Mouse (Mus musculus) frontal cortex, adult (tissue): ENCODE measurements at regions not wholly inside any gene's neighbourhood (a gene's known extent, or its start where the extent isn't known, plus 50 kb on each side); places are given as distances from the start of the nearest gene placed in this dataset.
"Not testable (repeated sequence)": the region's sequence is repeated elsewhere in the genome, so short reads cannot be mapped to it uniquely, and the experiment has no call there.

ENCODE experiments used
- ATAC-seq: cut with Nextera tagmentation; 2 replicates; pipeline ENCODE4 v1.9.2; 2017; ENCODE audit warnings: mild to moderate bottlenecking, moderate library complexity, mixed read lengths; ENCODE audit not compliant: low TSS enrichment

DNA sequence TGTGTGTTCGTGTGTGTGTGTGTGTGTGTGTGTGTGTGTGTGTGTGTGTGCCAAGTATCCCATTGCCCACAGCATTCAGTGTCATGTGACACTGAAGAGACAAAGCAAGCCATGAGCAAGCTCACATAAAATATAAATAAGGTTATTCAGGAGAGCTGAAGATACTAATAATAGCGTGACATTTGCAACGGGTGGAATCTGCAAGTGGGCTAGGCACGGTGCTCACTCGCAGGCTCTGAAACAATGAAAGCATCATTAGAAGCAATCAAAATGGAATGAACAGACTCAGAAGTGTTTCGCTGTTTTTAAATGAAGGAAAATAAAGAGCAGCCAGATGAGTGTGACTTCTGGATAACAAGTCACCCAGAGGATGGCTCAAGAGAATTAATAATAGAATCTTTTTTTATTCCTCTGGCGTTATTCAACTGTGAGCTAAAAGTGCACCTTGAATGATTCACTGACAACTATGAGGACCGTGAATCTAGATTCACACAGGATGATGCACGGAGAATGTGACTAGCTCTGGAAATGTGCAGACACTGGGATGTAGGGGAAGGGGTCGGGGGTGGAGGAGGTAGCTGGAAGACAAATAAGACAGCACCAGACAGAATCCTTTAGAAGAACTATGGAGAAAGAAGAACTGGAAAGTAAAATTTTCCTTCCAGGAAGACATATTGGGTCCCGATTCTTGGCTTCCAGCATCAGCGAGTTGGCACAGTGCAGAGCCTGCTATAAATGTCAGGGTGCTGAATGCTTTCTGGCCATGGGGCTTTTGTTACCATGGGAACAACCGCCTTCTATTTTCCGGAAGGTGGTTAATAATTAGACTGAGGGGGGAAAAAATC is 55.3 kb downstream of the Actbl2 start:
- ATAC-seq: peak; percentile 74

- ATAC-seq: no peak; the same call in none of the 2 replicates
Observed at GRCm38 (mm10) chr13:111310693-111311045, 55.9 kb downstream of the Actbl2 start.

GRCm38 (mm10) chr13:111313506-111313905 is 58.7 kb downstream of the Actbl2 start:
- not testable (repeated sequence) for ATAC-seq

DNA sequence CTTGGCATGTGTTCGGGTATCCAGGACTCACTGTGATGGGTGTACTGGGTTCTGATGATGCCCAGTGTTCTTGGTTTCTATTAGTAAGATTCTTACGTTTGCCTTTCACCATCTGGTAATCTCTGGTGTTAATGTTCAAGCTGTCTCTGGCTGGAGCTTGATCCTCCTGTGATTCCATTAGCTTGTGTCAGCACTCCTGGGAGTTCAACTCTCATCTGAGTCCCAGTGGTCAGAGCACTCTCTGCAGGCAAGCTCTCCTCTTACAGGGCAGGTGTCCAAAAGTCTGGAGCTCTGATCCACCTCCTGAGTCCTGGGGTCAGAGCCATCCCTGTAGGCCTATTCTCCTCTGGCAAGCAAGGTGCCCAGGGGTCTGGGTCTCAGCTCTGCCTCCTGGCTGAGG is 63.1 kb downstream of the Actbl2 start:
- not testable (repeated sequence) for ATAC-seq

DNA sequence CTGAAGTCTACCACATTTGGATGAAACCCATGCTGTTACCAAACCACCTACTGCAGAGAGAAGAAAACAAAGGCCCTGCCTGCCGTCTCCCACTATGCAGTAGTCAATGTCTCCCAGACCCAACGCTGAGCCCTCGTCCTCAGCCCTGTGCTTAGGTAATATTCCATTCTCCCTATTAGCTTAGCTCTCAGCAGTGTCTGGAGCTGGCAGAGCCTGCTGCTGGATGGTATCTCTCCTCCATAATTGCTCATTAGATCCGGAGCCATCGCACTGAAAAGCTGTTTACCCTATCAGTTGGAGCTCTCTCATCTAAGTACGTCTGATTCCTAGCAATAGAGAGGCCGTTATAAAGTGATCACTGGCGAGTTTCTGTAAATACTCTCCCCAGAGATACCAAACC is 68.4 kb downstream of the Actbl2 start:
- ATAC-seq: 0 out of 2 replicates have a peak, but pooled peaks have one; percentile 47

- peak; percentile 56; the same call in 1 of the 2 replicates for ATAC-seq
Observed at GRCm38 (mm10) chr13:111326096-111326665, 71.4 kb downstream of the Actbl2 start.

- no peak for ATAC-seq
Observed at GRCm38 (mm10) chr13:111333035-111333434, 78.2 kb downstream of the Actbl2 start.

GRCm38 (mm10) chr13:111333851-111334250 is 79.0 kb downstream of the Actbl2 start:
- ATAC-seq: no peak

DNA sequence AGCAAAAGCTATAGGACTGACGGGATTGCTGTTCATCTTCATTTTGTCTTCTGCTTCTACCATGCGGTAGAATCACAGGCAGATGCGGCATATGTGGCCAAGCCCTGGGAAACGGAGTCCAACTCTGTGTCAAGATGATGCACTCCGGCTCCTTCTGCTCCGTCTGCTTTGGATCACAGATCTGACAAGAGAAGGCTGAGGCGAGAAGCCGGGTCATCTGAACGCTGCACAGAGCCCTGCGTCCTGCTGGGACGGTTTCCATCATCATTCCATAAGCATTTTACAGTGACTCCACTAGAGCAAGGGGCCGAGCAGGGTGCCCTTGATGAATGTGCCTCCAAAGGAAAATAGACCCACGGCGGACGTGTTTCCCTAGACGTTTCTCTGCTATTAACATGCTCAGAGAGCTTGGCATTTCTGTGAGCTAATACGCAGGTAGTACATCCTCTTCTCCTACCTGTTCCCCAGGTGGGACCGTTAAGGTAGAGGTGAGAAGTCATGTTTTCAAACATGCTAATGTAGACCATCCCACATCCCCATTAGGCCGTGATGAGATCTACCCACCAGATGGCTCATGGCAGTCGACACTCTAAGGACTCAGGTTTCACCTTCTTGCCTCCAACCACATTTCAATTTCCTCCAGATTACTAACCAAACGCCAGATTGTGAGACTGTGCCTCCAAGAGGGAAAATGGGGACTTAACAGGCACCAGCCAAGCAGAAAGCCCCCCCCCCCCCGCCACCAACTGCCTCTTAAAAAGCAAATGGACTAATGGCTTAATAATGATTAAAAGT is 79.6 kb downstream of the Actbl2 start:
- no peak for ATAC-seq

GRCm38 (mm10) chr13:111344981-111345380 is 90.2 kb downstream of the Actbl2 start:
- peak; percentile 57 for ATAC-seq

GRCm38 (mm10) chr13:111345486-111346440 is 91.0 kb downstream of the Actbl2 start:
- ATAC-seq: no peak

DNA sequence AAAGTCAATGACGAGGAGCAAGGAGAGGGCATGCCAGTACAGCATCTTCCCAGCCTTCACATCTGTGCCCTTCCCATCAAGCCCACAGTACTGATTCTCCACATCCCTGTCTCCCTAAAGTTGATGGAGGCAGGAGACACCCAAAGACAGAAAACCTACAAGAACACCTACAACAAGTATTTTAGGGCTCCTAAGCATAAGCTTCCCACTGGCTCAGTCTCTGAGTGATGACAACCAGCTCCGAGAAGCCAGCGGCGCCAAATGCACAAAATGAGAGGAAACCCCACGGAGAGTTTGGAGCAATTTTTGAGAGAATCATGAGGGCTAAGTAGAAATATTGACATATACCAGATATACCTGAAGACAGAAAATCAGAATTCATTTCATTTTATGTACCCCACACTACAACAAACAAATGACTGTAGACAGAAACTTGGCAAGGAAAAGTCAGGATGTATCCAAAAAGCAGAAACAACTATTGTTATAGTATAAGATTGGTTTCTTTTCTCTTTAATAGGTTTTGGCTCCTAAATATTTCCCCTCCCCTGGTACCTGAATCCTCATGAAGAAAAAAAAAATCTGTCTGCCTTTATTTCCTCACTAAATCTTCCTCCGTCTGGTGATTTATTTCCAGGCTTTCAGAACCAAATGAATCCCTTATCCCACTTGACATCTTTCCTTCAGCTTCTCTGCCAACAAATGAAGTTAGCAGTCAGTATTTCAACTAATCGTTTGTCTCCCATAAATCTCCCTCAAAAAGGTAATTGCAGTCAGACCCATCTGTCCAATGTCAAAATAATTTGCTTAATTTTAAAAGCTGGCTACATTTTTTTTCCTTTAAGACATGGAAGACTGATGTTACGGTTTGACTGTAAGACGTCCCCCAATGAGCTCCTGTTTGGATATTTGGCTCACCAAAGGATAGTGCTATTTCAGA is 102.0 kb downstream of the Actbl2 start:
- ATAC-seq: peak; percentile 89

DNA sequence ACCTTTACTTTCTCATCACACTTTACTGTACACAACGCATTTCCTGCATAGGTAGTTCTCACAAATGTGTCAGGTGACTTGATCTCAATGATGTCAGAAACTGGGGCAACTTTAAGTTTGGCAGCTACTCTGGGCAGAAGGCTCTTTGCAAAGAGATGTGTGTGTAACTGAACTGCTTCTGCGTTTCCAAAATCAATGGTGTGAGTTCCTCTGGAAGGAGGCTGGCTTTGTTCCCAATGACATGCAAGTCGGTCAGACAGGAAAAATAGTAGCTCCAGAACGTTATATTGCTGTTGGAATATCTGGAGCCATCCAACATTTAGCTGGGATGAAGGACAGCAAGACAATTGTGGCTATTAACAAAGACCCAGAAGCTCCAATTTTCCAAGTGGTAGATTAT is 106.6 kb downstream of the Actbl2 start:
- ATAC-seq: peak; percentile 68

DNA sequence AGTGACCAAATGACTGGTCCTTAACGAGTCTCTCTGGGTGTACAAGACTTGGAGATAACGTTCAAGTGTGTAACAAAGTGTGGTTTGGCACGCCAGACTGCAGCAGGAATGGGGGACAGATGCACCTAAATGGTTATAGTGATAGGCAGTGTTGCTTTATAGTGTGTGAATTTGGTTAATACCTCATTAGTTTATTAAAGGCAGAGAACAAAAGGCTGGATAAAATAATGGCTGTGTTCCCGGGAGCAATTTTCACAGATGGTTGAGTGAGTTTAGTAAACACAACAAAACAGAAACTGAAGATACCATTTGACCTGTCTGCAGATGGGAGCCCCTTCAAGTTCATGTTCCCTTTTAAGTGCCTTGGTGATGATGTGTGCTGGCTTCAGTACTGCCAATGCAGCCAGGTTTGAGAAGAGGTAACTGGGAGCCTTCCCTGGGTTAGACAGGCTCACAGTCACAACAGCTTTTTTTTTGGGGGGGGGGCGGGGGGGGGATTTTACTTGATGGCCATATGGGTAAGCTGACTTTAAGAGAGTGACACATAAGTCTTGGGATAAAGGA is 108.4 kb downstream of the Actbl2 start:
- ATAC-seq: no peak

DNA sequence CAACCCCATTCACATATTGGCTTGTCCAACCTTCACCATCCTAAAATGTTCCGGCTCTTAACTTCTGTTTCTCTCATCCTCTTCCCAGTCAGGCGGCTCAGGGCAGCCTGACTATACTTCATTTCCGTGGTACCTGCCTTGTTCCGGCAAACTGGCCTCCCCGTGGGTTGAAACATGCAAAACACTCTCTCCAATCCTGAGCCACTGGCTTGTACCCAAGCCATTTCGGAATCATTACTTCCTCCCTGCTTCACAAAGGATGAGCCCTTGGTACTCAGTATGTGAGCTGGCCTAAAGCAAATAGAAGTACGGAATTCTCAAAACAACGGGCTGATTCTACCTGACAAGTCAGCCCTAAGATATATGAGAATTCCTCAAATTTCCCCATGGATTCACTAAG is 112.1 kb downstream of the Actbl2 start:
- no peak for ATAC-seq

GRCm38 (mm10) chr13:111367620-111368019 is 112.8 kb downstream of the Actbl2 start:
- no peak for ATAC-seq

DNA sequence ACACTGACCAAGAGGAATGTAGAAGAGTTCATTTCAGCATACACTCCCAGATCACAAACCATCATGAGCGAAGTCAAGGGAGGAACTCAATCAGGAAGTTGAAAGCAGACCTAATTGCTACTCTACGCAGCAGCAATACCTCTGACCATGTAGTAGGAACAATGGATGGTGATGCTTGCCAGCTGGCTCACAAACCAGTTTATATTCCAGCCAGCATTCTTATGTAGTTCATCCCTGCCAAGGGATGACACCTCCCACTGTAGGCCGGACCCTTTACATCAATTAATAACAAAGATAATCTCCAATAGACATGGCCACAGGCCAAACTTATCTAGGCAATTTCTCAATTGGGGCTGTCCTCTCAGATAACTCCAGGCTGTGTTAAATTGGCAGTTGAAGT is 115.1 kb downstream of the Actbl2 start:
- no peak for ATAC-seq

- no peak for ATAC-seq
Observed at GRCm38 (mm10) chr13:111373281-111373680, 116.6 kb downstream of the Gpbp1 start.

GRCm38 (mm10) chr13:111373801-111374200 is 116.1 kb downstream of the Gpbp1 start:
- no peak for ATAC-seq
